Mouse (Mus musculus) hindbrain, postnatal 0 days (tissue): ENCODE measurements around the gene Srsf9. TPM values are rescaled to one million over a fixed set of nuclear protein-coding genes. Genes with fewer than 3 reads are reported as not detected.

Source experiments
- ATAC-seq: fragments of 200-750 bp; cut with Nextera tagmentation; 2 replicates; pipeline ENCODE4 v1.8.0; 2017; ENCODE audit warnings: mild to moderate bottlenecking, moderate TSS enrichment, moderate library complexity
- DNase-seq: peaks from one replicate; pipeline ENCODE4 v3.0.0-alpha.2; 2015; ENCODE audit warnings: low spot score
- H3K27ac ChIP-seq: fragments of 300-500 bp; sonication (generic); 2 replicates; pipeline ENCODE4 v1.5.1; 2014; ENCODE audit warnings: mild to moderate bottlenecking
- H3K27me3 ChIP-seq: fragments of 300-500 bp; sonication (generic); 2 replicates; pipeline ENCODE4 v1.6.1; 2014; ENCODE audit warnings: low read length, mixed read lengths; ENCODE audit not compliant: insufficient read depth
- H3K36me3 ChIP-seq: fragments of 300-500 bp; sonication (generic); 2 replicates; pipeline ENCODE4 v1.6.1; 2014; ENCODE audit warnings: low read length, mixed read lengths; ENCODE audit not compliant: insufficient read depth
- H3K4me1 ChIP-seq: fragments of 300-500 bp; sonication (generic); 2 replicates; pipeline ENCODE4 v1.6.1; 2014; ENCODE audit warnings: antibody characterized with exemption, low read length, mixed read lengths; ENCODE audit not compliant: insufficient read depth
- H3K4me2 ChIP-seq: fragments of 300-500 bp; sonication (generic); 2 replicates; pipeline ENCODE4 v1.6.1; 2014; ENCODE audit warnings: low read depth, mild to moderate bottlenecking, low read length, moderate library complexity, mixed read lengths
- H3K4me3 ChIP-seq: fragments of 300-500 bp; sonication (generic); 2 replicates; pipeline ENCODE4 v1.5.1; 2014; ENCODE audit warnings: low read length
- H3K9ac ChIP-seq: fragments of 300-500 bp; sonication (generic); replicated peaks from 2 replicates; pipeline ENCODE4 v1.6.1; 2014; ENCODE audit warnings: mild to moderate bottlenecking, low read length, moderate library complexity, mixed read lengths
- H3K9me3 ChIP-seq: fragments of 300-500 bp; sonication (generic); 2 replicates; pipeline ENCODE4 v1.6.1; 2016; ENCODE audit warnings: low read length, mixed read lengths
- CTCF ChIP-seq: IDR thresholded peaks from 2 replicates; pipeline ENCODE4 v1.5.1; 2016; ENCODE audit warnings: antibody characterized with exemption, control low read depth, low read depth
- WGBS: fragments of 180-500 bp; shearing (Covaris S2); extraction: QIAGEN DNeasy Blood & Tissue Kit; methylation state at CpG from one replicate; pipeline ENCODE4 v1.1.7; 2014; 5-methylcytosine and 5-hydroxymethylcytosine counted together
- polyA plus RNA-seq: library from polyadenylated mRNA; unstranded; fragments of >200 nt; fragmentation: Nextera tagmentation; extraction: Ambion mirVana; gene quantifications from 2 replicates; pipeline ENCODE4 v1.2.1, GENCODE M21; 2015
- total RNA-seq: library from RNA; depleted of rRNA; stranded (reverse); fragments of >200 nt; gene quantifications from 2 replicates; pipeline ENCODE4 v1.2.3, GENCODE M21; 2014; rRNA removed

The Srsf9 gene
- 42.5 and 47.5 TPM in 2 replicates for total RNA-seq
- polyA plus RNA-seq = 119 and 127 TPM in 2 replicates

DNA sequence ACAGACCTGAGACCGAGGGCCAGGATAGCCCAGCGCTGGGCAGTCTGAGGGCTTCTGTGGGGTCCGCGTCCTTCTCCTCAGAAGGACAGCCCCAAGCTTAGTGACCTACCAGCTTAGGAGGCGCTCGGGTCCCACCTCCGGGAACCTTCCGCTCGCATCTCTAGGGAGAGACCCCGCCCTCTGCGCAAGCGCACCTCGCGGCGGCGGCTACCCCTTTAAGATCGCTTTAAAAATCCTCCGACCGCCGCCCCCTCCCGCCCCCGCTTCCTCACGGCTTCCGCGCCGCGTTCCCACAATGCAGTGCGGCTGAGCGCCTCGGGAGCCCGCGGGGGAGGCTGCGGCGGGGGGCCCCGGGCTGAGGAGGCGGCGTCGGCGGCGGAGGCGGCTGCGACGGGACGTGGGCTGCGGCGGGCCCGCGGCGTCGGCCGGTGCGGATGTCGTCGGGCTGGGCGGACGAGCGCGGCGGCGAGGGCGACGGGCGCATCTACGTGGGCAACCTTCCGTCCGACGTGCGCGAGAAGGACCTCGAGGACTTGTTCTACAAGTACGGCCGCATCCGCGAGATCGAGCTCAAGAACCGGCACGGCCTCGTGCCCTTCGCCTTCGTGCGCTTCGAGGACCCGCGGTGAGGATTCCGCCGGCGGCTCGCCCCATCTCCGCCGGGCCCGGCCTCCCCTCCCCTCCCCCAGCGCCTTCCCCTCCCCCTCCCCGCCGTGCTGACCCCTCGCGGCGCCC is at the start of gene Srsf9:
Srsf9 (plus strand) TSS at position 303 of the 735 bp plus-strand sequence.
- no peaks in the 10 kb centered on the region for H3K9me3 ChIP-seq

GRCm38 (mm10) chr5:115278053-115278452 is 48.9 kb upstream of the Srsf9 start:
- ATAC-seq = no peak
- 88% methylated on average over 1 of the region's 1 CpGs for WGBS
- H3K4me2 ChIP-seq = no peak overlapping the region
- H3K9me3 ChIP-seq = no peaks in the 10 kb centered on the region
- no peaks in the 10 kb centered on the region for H3K36me3 ChIP-seq
- no peak for DNase-seq
- H3K4me3 ChIP-seq = no peak overlapping the region
- no peaks in the 10 kb centered on the region for H3K27me3 ChIP-seq
- H3K9ac ChIP-seq = no peak overlapping the region
- no peak for TF ChIP-seq CTCF
- no peak overlapping the region for H3K27ac ChIP-seq
- no peaks in the 10 kb centered on the region for H3K4me1 ChIP-seq

More for the DNA sequence above, at the start of gene Srsf9:
- H3K4me2 ChIP-seq = peak within 1 kb of the TSS; percentile 83
- H3K4me1 ChIP-seq = peaks cover 19% of the 10 kb centered on the region
- peak within 1 kb of the TSS; percentile 90 for H3K27ac ChIP-seq
- DNase-seq (peak; percentile 96), ATAC-seq (peak; percentile 93)
- H3K4me3 ChIP-seq = peak within 1 kb of the TSS; percentile 92
- TF ChIP-seq CTCF = no peak
- peaks cover 14% of the 10 kb centered on the region for H3K36me3 ChIP-seq
- WGBS = under 1% methylated on average over 54 of the region's 97 CpGs
- no peaks in the 10 kb centered on the region for H3K27me3 ChIP-seq
- peak within 1 kb of the TSS; percentile 88 for H3K9ac ChIP-seq

GRCm38 (mm10) chr5:115278785-115279184 is 48.2 kb upstream of the Srsf9 start:
- ATAC-seq (no peak), DNase-seq (no peak)
- WGBS = 49% methylated on average over 2 of the region's 2 CpGs
- no peak overlapping the region for H3K4me2 ChIP-seq
- no peak for TF ChIP-seq CTCF
- peaks cover 4% of the 10 kb centered on the region; the same call in 1 of the 2 replicates for H3K36me3 ChIP-seq
- H3K4me1 ChIP-seq = no peaks in the 10 kb centered on the region
- no peaks in the 10 kb centered on the region for H3K27me3 ChIP-seq
- no peak overlapping the region for H3K27ac ChIP-seq
- H3K9me3 ChIP-seq = no peaks in the 10 kb centered on the region
- H3K4me3 ChIP-seq = no peak overlapping the region
- no peak overlapping the region for H3K9ac ChIP-seq

GRCm38 (mm10) chr5:115279226-115280049 is 47.5 kb upstream of the Srsf9 start, which contains the start of gene Coq5:
Gene Coq5, plus strand, starts transcription at chr5:115279666.
- H3K4me3 ChIP-seq = peak within 1 kb of the TSS; percentile 97
- H3K9me3 ChIP-seq = no peaks in the 10 kb centered on the region
- H3K27me3 ChIP-seq = no peaks in the 10 kb centered on the region
- DNase-seq (peak; percentile 91), ATAC-seq (peak; percentile 82)
- WGBS = 3% methylated on average over 45 of the region's 45 CpGs
- peak within 1 kb of the TSS; percentile 73; the same call in 1 of the 2 replicates for H3K27ac ChIP-seq
- peaks cover 11% of the 10 kb centered on the region for H3K36me3 ChIP-seq
- H3K4me2 ChIP-seq = peak within 1 kb of the TSS; percentile 86
- no peak for TF ChIP-seq CTCF
- H3K9ac ChIP-seq = peak within 1 kb of the TSS; percentile 86
- no peaks in the 10 kb centered on the region for H3K4me1 ChIP-seq

DNA sequence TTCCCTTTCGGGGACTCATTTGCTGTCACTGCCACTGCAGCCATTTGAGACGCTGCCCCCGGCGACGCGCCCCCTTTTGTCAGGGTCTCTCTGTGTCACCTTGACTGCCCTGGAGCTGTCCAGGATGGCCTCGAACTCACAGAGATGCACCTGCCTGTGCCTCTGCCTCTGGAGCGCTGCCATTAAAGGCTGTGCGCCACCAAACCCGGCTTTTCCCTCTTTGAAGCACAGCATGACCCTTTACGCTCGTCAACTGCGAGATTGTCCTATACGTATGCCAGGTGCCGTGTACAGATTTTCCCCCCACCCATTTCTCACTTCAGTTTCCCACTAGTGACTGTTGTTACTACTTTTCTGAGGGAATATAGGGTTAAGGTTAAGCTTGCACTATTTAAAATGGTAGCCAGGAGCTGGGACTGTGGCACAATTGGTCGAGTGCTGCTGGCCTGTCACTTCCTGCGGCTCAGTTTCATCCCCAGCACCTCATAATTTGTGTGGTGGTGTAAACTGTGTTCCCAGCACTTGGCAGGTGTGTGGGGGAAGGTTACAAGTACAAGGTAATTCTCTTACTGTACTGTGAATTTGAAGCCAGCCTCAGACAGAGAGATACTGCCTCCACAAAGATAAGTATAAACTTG is 46.8 kb upstream of the Srsf9 start:
- 5% methylated on average over 17 of the region's 17 CpGs for WGBS

DNA sequence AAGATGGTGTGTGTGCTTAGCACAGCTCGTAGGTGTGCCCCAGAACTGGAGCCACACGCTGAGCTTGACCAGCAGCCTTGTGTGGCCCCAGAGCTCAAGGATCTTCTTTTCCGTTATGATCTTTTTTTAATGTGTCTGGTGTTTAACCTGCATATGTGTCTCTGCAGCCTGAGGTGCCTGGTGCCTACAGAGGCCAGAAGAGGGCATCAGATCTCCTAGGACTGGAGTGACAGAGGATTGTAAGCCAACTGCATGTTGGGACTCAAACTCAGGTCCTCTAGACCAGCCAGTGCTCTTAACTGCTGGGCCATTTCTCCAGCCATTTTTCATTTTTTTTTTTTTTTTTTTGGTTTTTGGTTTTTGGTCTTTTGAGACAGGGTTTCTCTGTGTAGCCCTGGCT is 42.2 kb upstream of the Srsf9 start:
- no peak overlapping the region for H3K4me3 ChIP-seq
- H3K4me1 ChIP-seq = no peaks in the 10 kb centered on the region
- WGBS = 94% methylated on average over 3 of the region's 3 CpGs
- H3K36me3 ChIP-seq = peaks cover 28% of the 10 kb centered on the region
- peak; percentile 21; the same call in 1 of the 2 replicates for TF ChIP-seq CTCF
- H3K27me3 ChIP-seq = no peaks in the 10 kb centered on the region
- DNase-seq (no peak), ATAC-seq (no peak)
- H3K9ac ChIP-seq = no peak overlapping the region
- no peaks in the 10 kb centered on the region for H3K9me3 ChIP-seq
- no peak overlapping the region for H3K27ac ChIP-seq
- H3K4me2 ChIP-seq = no peak overlapping the region

More for the DNA sequence above, 46.8 kb upstream of the Srsf9 start:
- Histone ChIP-seq H3K9ac (peak overlapping the region; percentile 86), H3K4me1 (no peaks in the 10 kb centered on the region), H3K36me3 (peaks cover 16% of the 10 kb centered on the region), H3K4me2 (peak overlapping the region; percentile 86), H3K9me3 (no peaks in the 10 kb centered on the region), H3K27me3 (no peaks in the 10 kb centered on the region), H3K4me3 (peak overlapping the region; percentile 97), H3K27ac (peak overlapping the region; percentile 73; the same call in 1 of the 2 replicates)
- ATAC-seq = peak; percentile 46
- no peak for DNase-seq
- 0 out of 2 replicates have a peak, but pooled peaks have one; percentile 4 for TF ChIP-seq CTCF
